Mouse (Mus musculus) lung, embryonic 14.5 days (tissue): ENCODE data around the gene Crybg1. TPM values are rescaled to one million over a fixed set of nuclear protein-coding genes. Genes with fewer than 3 reads are reported as not detected.

ENCODE experiments used
- ATAC-seq: fragments of 200-750 bp; cut with Nextera tagmentation; 2 replicates; pipeline ENCODE4 v1.8.0; 2017; ENCODE audit warnings: mild to moderate bottlenecking, moderate TSS enrichment, moderate library complexity; ENCODE audit not compliant: insufficient read depth
- DNase-seq: peaks from one replicate; pipeline ENCODE4 v3.0.0-alpha.2; 2015
- H3K27ac ChIP-seq: fragments of 300-500 bp; sonication (generic); 2 replicates; pipeline ENCODE4 v1.5.1; 2014; ENCODE audit warnings: low read depth, mild to moderate bottlenecking, moderate library complexity
- H3K27me3 ChIP-seq: fragments of 300-500 bp; sonication (generic); 2 replicates; pipeline ENCODE4 v1.6.1; 2014; ENCODE audit warnings: low read length, control low read depth; ENCODE audit not compliant: insufficient read depth
- H3K36me3 ChIP-seq: fragments of 300-500 bp; sonication (generic); 2 replicates; pipeline ENCODE4 v1.6.1; 2014; ENCODE audit warnings: control low read depth; ENCODE audit not compliant: insufficient read depth
- H3K4me1 ChIP-seq: fragments of 300-500 bp; sonication (generic); 2 replicates; pipeline ENCODE4 v1.6.1; 2014; ENCODE audit warnings: antibody characterized with exemption, control low read depth; ENCODE audit not compliant: insufficient read depth
- H3K4me2 ChIP-seq: fragments of 300-500 bp; sonication (generic); 2 replicates; pipeline ENCODE4 v1.6.1; 2014; ENCODE audit warnings: mild to moderate bottlenecking
- H3K4me3 ChIP-seq: fragments of 300-500 bp; sonication (generic); 2 replicates; pipeline ENCODE4 v1.5.1; 2014; ENCODE audit warnings: low read depth, low read length
- H3K9ac ChIP-seq: fragments of 300-500 bp; sonication (generic); 2 replicates; pipeline ENCODE4 v1.6.1; 2014
- H3K9me3 ChIP-seq: fragments of 300-500 bp; sonication (generic); 2 replicates; pipeline ENCODE4 v1.6.1; 2016; ENCODE audit warnings: low read depth, low read length, control low read depth
- CTCF ChIP-seq: IDR thresholded peaks from 2 replicates; pipeline ENCODE4 v1.5.1; 2016; ENCODE audit warnings: antibody characterized with exemption, low read depth
- WGBS: fragments of 180-500 bp; shearing (Covaris S2); extraction: QIAGEN DNeasy Blood & Tissue Kit; methylation state at CpG from one replicate; pipeline ENCODE4 v1.1.7; 2014; 5-methylcytosine and 5-hydroxymethylcytosine counted together
- polyA plus RNA-seq: library from polyadenylated mRNA; unstranded; fragments of >200 nt; fragmentation: Nextera tagmentation; extraction: Ambion mirVana; gene quantifications from 2 replicates; pipeline ENCODE4 v1.2.1, GENCODE M21; 2014

The Crybg1 gene
- polyA plus RNA-seq, 1 experiment from 2014 or later = 0.22 TPM

- ATAC-seq (no peak), DNase-seq (no peak)
- Histone ChIP-seq H3K27ac (no peak overlapping the region), H3K9ac (no peak overlapping the region), H3K4me2 (no peak overlapping the region), H3K4me3 (no peak overlapping the region), H3K4me1 (no peaks in the 10 kb centered on the region; the same call in 1 of the 2 replicates), H3K9me3 (no peaks in the 10 kb centered on the region), H3K36me3 (no peaks in the 10 kb centered on the region), H3K27me3 (peaks cover 21% of the 10 kb centered on the region)
- TF ChIP-seq CTCF = no peak
Measured at GRCm38 (mm10) chr10:44008808-44009207, 139.8 kb downstream of the Crybg1 start.

- Histone ChIP-seq H3K4me3 (no peak overlapping the region), H3K4me2 (no peak overlapping the region), H3K36me3 (no peaks in the 10 kb centered on the region), H3K27me3 (peaks cover 41% of the 10 kb centered on the region), H3K4me1 (no peaks in the 10 kb centered on the region; the same call in 1 of the 2 replicates), H3K9ac (no peak overlapping the region), H3K27ac (no peak overlapping the region), H3K9me3 (no peaks in the 10 kb centered on the region)
- no peak for TF ChIP-seq CTCF
- WGBS = 73% methylated on average over 4 of the region's 4 CpGs
- ATAC-seq (no peak), DNase-seq (no peak)
Measured at GRCm38 (mm10) chr10:44006815-44007214, 141.8 kb downstream of the Crybg1 start.

GRCm38 (mm10) chr10:44005677-44006641, 142.7 kb downstream of the Crybg1 start:
- Histone ChIP-seq H3K4me1 (no peaks in the 10 kb centered on the region; the same call in 1 of the 2 replicates), H3K4me2 (peak overlapping the region; percentile 72), H3K4me3 (peak overlapping the region; percentile 34), H3K27ac (no peak overlapping the region), H3K9me3 (no peaks in the 10 kb centered on the region), H3K36me3 (no peaks in the 10 kb centered on the region), H3K27me3 (peaks cover 43% of the 10 kb centered on the region), H3K9ac (peak overlapping the region; percentile 33; the same call in 1 of the 2 replicates)
- DNase-seq (peak; percentile 67), ATAC-seq (peak; percentile 79)
- no peak for TF ChIP-seq CTCF
- 2% methylated on average over 38 of the region's 40 CpGs for WGBS

- under 1% methylated on average over 33 of the region's 33 CpGs for WGBS
- no peaks in the 10 kb centered on the region for H3K36me3 ChIP-seq
- H3K27me3 ChIP-seq = peaks cover 43% of the 10 kb centered on the region
Measured at GRCm38 (mm10) chr10:44004221-44004751, 144.4 kb downstream of the Crybg1 start.

GRCm38 (mm10) chr10:44003551-44004151, 145.0 kb downstream of the Crybg1 start:
- DNase-seq (peak; percentile 59), ATAC-seq (0 out of 2 replicates have a peak, but pooled peaks have one; percentile 7)
- H3K4me3 ChIP-seq = peak overlapping the region; percentile 57
- TF ChIP-seq CTCF = peak; percentile 29; the same call in 1 of the 2 replicates
- peak overlapping the region; percentile 47 for H3K9ac ChIP-seq
- H3K27me3 ChIP-seq = peaks cover 43% of the 10 kb centered on the region
- under 1% methylated on average over 67 of the region's 68 CpGs for WGBS
- H3K9me3 ChIP-seq = no peaks in the 10 kb centered on the region
- H3K4me2 ChIP-seq = peak overlapping the region; percentile 74
- no peak overlapping the region for H3K27ac ChIP-seq
- no peaks in the 10 kb centered on the region for H3K36me3 ChIP-seq
- no peaks in the 10 kb centered on the region; the same call in 1 of the 2 replicates for H3K4me1 ChIP-seq

More at GRCm38 (mm10) chr10:44004221-44004751, 144.4 kb downstream of the Crybg1 start:
- ATAC-seq = no peak
- Histone ChIP-seq H3K4me3 (peak overlapping the region; percentile 57), H3K4me1 (no peaks in the 10 kb centered on the region; the same call in 1 of the 2 replicates), H3K9ac (no peak overlapping the region), H3K9me3 (no peaks in the 10 kb centered on the region), H3K27ac (no peak overlapping the region), H3K4me2 (peak overlapping the region; percentile 74)
- no peak for TF ChIP-seq CTCF
- peak; percentile 48 for DNase-seq

GRCm38 (mm10) chr10:44002995-44003524, 145.6 kb downstream of the Crybg1 start:
- H3K27me3 ChIP-seq = peaks cover 43% of the 10 kb centered on the region
- DNase-seq = no peak
- H3K36me3 ChIP-seq = no peaks in the 10 kb centered on the region
- no peaks in the 10 kb centered on the region; the same call in 1 of the 2 replicates for H3K4me1 ChIP-seq
- 2% methylated on average over 11 of the region's 11 CpGs for WGBS
- peak overlapping the region; percentile 57 for H3K4me3 ChIP-seq
- ATAC-seq = no peak
- peak overlapping the region; percentile 47 for H3K9ac ChIP-seq
- TF ChIP-seq CTCF = no peak
- no peaks in the 10 kb centered on the region for H3K9me3 ChIP-seq
- no peak overlapping the region for H3K27ac ChIP-seq
- H3K4me2 ChIP-seq = peak overlapping the region; percentile 74
